In genomic region chr2:131044354-131044852, GRCm38 (mm10) we compare ENCODE assay signal across 10 mouse cellular contexts. TPM values are rescaled to one million over a fixed set of nuclear protein-coding genes. Genes with fewer than 3 reads are reported as not detected.
DNase-seq lines count a peak whose midpoint lies in the region; ATAC-seq and TF ChIP-seq lines count a peak whose summit lies in the region.
"Had no signal": no experiment of that assay in that cellular context is flagged by ENCODE, and none has a peak within 500 bp of the region (broad histone marks: within the 10 kb centered on the region; RNA-seq: fewer than 3 reads in every experiment).

No protein-coding gene starts in this region.

- in situ Hi-C loops in ES-E14 (cut with MboI; ENCODE audit: low sequenced_read_pairs in 2 of 2, unreplicated experiment in 2 of 2): no loop called here

- no peak overlapping the region for H3K4me3 ChIP-seq in kidney, embryonic 14.5 days (ENCODE audit: low read length)
- H3K4me3 ChIP-seq in ES-Bruce4 (ENCODE audit: low read depth, low read length) (peak overlapping the region; percentile 55), ES-E14 (ENCODE audit: insufficient read depth in 1 of 2, low read depth in 1 of 2, low read length in 2 of 2, poor library complexity in 1 of 2, severe bottlenecking in 1 of 2) (peak overlapping the region in 1 of 2 experiments; percentile 37; a peak in 2 of 4 replicates)
- no peak overlapping the region for H3K4me3 ChIP-seq in intestine, embryonic 14.5 days (ENCODE audit: low read depth, low read length)
- H3K4me3 ChIP-seq: limb, embryonic 15.5 days had no signal

- H3K27ac ChIP-seq in kidney, embryonic 14.5 days (ENCODE audit: low read depth, low read length): 0 out of 2 replicates have a peak overlapping the region, but pooled peaks have one; percentile 4
- H3K27ac ChIP-seq in ES-Bruce4 (ENCODE audit: insufficient read depth, low read length): no peak overlapping the region
- no peak overlapping the region for H3K27ac ChIP-seq in ES-E14 (ENCODE audit: insufficient read depth, low read depth, low read length, poor library complexity, severe bottlenecking)
- H3K27ac ChIP-seq in intestine, embryonic 14.5 days (ENCODE audit: low read depth): no peak overlapping the region

- TF ChIP-seq EP300 in ES-Bruce4 (IDR thresholded peaks at IDR 0.05; ENCODE audit: insufficient read depth, low read depth, low read length): no peak

- peaks cover 28% of the 10 kb centered on the region for H3K27me3 ChIP-seq in kidney, embryonic 14.5 days (ENCODE audit: control insufficient read depth, insufficient read depth, low read length)
- peaks cover 7% of the 10 kb centered on the region; the same call in 1 of the 2 replicates for H3K27me3 ChIP-seq in ES-Bruce4 (ENCODE audit: control insufficient read depth, insufficient read depth, low read length, poor library complexity, severe bottlenecking)
- H3K27me3 ChIP-seq in intestine, embryonic 14.5 days (replicated peaks; ENCODE audit: control insufficient read depth, insufficient read depth, low read length): peaks cover 39% of the 10 kb centered on the region

- no peak for TF ChIP-seq POLR2A in ES-Bruce4 (IDR thresholded peaks at IDR 0.05; ENCODE audit: insufficient read depth, low read length)

- H3K9ac ChIP-seq in kidney, embryonic 14.5 days (ENCODE audit: low read depth, low read length): no peak overlapping the region
- H3K9ac ChIP-seq in ES-Bruce4 (ENCODE audit: low read depth, poor library complexity, severe bottlenecking): peak overlapping the region; percentile 12; the same call in 1 of the 2 replicates
- no peak overlapping the region for H3K9ac ChIP-seq in ES-E14 (ENCODE audit: insufficient read depth, low read depth, low read length, poor library complexity, severe bottlenecking)
- H3K9ac ChIP-seq in intestine, embryonic 14.5 days (ENCODE audit: low read length): no peak overlapping the region
- H3K9ac ChIP-seq: limb, embryonic 15.5 days had no signal

- H3K4me1 ChIP-seq in kidney, embryonic 14.5 days (ENCODE audit: control insufficient read depth, insufficient read depth, low read length): peaks cover 21% of the 10 kb centered on the region
- H3K4me1 ChIP-seq in ES-Bruce4 (ENCODE audit: control insufficient read depth, insufficient read depth, low read length) (no peaks in the 10 kb centered on the region), ES-E14 (ENCODE audit: control insufficient read depth in 2 of 2, insufficient read depth in 2 of 2, low read length in 2 of 2, poor library complexity in 1 of 2) (peaks cover 0 to 2% of the 10 kb centered on the region in 2 experiments; a peak in 1 of 4 replicates)
- peaks cover 16% of the 10 kb centered on the region; the same call in 1 of the 2 replicates for H3K4me1 ChIP-seq in intestine, embryonic 14.5 days (replicated peaks; ENCODE audit: control insufficient read depth, insufficient read depth, low read length)

- H3K4me2 ChIP-seq in kidney, embryonic 14.5 days (replicated peaks; ENCODE audit: low read depth, low read length): peak overlapping the region; percentile 24; the same call in 1 of the 2 replicates
- peak overlapping the region; percentile 20; the same call in 1 of the 2 replicates for H3K4me2 ChIP-seq in intestine, embryonic 14.5 days (ENCODE audit: low read length)
- H3K4me2 ChIP-seq: limb, embryonic 15.5 days had no signal

- DNase-seq in kidney, postnatal 14 days: no peak
- DNase-seq in ES-E14 (ENCODE audit: low read depth, low spot score): no peak
- no peak for DNase-seq in intestine, embryonic 14.5 days (ENCODE audit: low spot score)
- no peak for DNase-seq in gastrocnemius, postnatal 25 days
- DNase-seq in c-Kit-positive CD71-positive TER-119-positive erythroid progenitor cells, embryonic 14.5 days (ENCODE audit: low spot score): no peak
- DNase-seq: heart, postnatal 36 days; thymus, postnatal 25 days had no signal

- no peaks in the 10 kb centered on the region for H3K36me3 ChIP-seq in kidney, embryonic 14.5 days (ENCODE audit: control insufficient read depth, insufficient read depth, low read length)
- no peaks in the 10 kb centered on the region for H3K36me3 ChIP-seq in ES-Bruce4 (ENCODE audit: control insufficient read depth, insufficient read depth, low read length, poor library complexity, severe bottlenecking)
- no peaks in the 10 kb centered on the region for H3K36me3 ChIP-seq in ES-E14 (ENCODE audit: control insufficient read depth, insufficient read depth, low read length, poor library complexity, severe bottlenecking)
- H3K36me3 ChIP-seq in intestine, embryonic 14.5 days (ENCODE audit: control insufficient read depth, insufficient read depth, low read length): no peaks in the 10 kb centered on the region
- H3K36me3 ChIP-seq: limb, embryonic 15.5 days had no signal

- no peaks in the 10 kb centered on the region for H3K9me3 ChIP-seq in kidney, embryonic 14.5 days (ENCODE audit: control insufficient read depth, low read length)
- no peaks in the 10 kb centered on the region for H3K9me3 ChIP-seq in ES-Bruce4 (replicated peaks; ENCODE audit: control insufficient read depth, insufficient read depth, low read length, poor library complexity, severe bottlenecking)
- no peaks in the 10 kb centered on the region for H3K9me3 ChIP-seq in ES-E14 (ENCODE audit: control insufficient read depth, insufficient read depth, low read depth, low read length)
- no peaks in the 10 kb centered on the region for H3K9me3 ChIP-seq in intestine, embryonic 14.5 days (ENCODE audit: control insufficient read depth, low read length)
- H3K9me3 ChIP-seq: limb, embryonic 15.5 days had no signal

- TF ChIP-seq CTCF in ES-Bruce4 (IDR thresholded peaks at IDR 0.05; ENCODE audit: low read depth, low read length): peak; percentile 46

- 11% methylated on average over 7 of the region's 7 CpGs for WGBS in kidney, embryonic 14.5 days
- 4% methylated on average over 7 of the region's 7 CpGs for WGBS in intestine, embryonic 14.5 days

- ATAC-seq in kidney, embryonic 14.5 days (ENCODE audit: low FRiP score, low TSS enrichment): peak; percentile 46; the same call in 1 of the 2 replicates
- ATAC-seq in intestine, embryonic 14.5 days (replicated peaks; ENCODE audit: low FRiP score, low TSS enrichment, low read depth): no peak

TF ChIP-seq in ES-E14, 5 proteins besides CTCF, POLR2A, EP300 and RAD21:
- TF ChIP-seq HCFC1 (IDR thresholded peaks at IDR 0.05; ENCODE audit: borderline replicate concordance, insufficient read depth, low read length) (no peak), ZC3H11A (IDR thresholded peaks at IDR 0.05; ENCODE audit: borderline replicate concordance, low read depth, low read length) (0 out of 2 replicates have a peak, but pooled peaks have one; percentile 6)

RNA-seq across cellular contexts. Expression of gene Gfra4, which starts 1.5 kb away (rescaled TPM):
- 17.2 and 17.8 TPM in 2 replicates for polyA plus RNA-seq in kidney, embryonic 14.5 days (2014; fragmentation: Nextera tagmentation; extraction: Ambion mirVana)
- 0.73 TPM in 1 of 2 replicates, not detected in the other for polyA plus RNA-seq in ES-Bruce4 (2011; ENCODE audit: insufficient read depth, insufficient read length, low read depth, missing spikeins)
- total RNA-seq in ES-E14 (2012; rRNA removed): 1.6 TPM in 2 replicates
- polyA plus RNA-seq in intestine, embryonic 14.5 days (2014; fragmentation: Nextera tagmentation; extraction: Ambion mirVana): 13.7 and 15.8 TPM in 2 replicates
- total RNA-seq in gastrocnemius, postnatal 25 days (2021): 1 to 10 TPM; 1.8 to 3.2 TPM

RNA-seq across cellular contexts. Expression of gene Adam33, which starts 19.2 kb away (rescaled TPM):
- polyA plus RNA-seq in kidney, embryonic 14.5 days (2014; fragmentation: Nextera tagmentation; extraction: Ambion mirVana): 0.89 and 1.0 TPM in 2 replicates
- polyA plus RNA-seq in ES-Bruce4 (2011; ENCODE audit: insufficient read depth, insufficient read length, low read depth, missing spikeins): 0.37 TPM in 1 of 2 replicates, not detected in the other
- total RNA-seq in ES-E14 (2012; rRNA removed): 0.40 and 0.69 TPM in 2 replicates
- polyA plus RNA-seq in intestine, embryonic 14.5 days (2014; fragmentation: Nextera tagmentation; extraction: Ambion mirVana): 1.8 and 1.9 TPM in 2 replicates
- 1 to 10 TPM; 1.7 to 4.7 TPM for total RNA-seq in gastrocnemius, postnatal 25 days (2021)

RNA-seq across cellular contexts. Expression of gene Siglec1, which starts 42.2 kb away (rescaled TPM):
- polyA plus RNA-seq in kidney, embryonic 14.5 days (2014; fragmentation: Nextera tagmentation; extraction: Ambion mirVana): 0.27 and 0.47 TPM in 2 replicates
- 0.16 TPM in 1 of 2 replicates, not detected in the other for polyA plus RNA-seq in ES-Bruce4 (2011; ENCODE audit: insufficient read depth, insufficient read length, low read depth, missing spikeins)
- 0.26 and 0.27 TPM in 2 replicates for total RNA-seq in ES-E14 (2012; rRNA removed)
- 0.30 and 0.41 TPM in 2 replicates for polyA plus RNA-seq in intestine, embryonic 14.5 days (2014; fragmentation: Nextera tagmentation; extraction: Ambion mirVana)
- 1 to 10 TPM in 1 of 2 experiments, under 1 TPM in 1; 0.64 to 1.2 TPM for total RNA-seq in gastrocnemius, postnatal 25 days (2021)
